Mouse (Mus musculus): ENCODE data around the gene Yme1l1. TPM values are rescaled to one million over a fixed set of nuclear protein-coding genes. Genes with fewer than 3 reads are reported as not detected.

Yme1l1 gene
- 10 to 100 TPM; 73.8 to 74.7 TPM for total RNA-seq (2021)

GRCm38 (mm10) chr2:23155777-23156607, at the start of gene Yme1l1, which contains the start of gene Mastl:
TSS of gene Yme1l1 (plus strand) at chr2:23156369.
TSS of gene Mastl (minus strand) at chr2:23156024.
- DNase-seq = peak; percentile 98

GRCm38 (mm10) chr2:23119573-23119972, 36.6 kb upstream of the Yme1l1 start:
- DNase-seq = no peak

GRCm38 (mm10) chr2:23155199-23155621, 959 bp upstream of the Yme1l1 start:
- no peak for DNase-seq

- no peak for DNase-seq
Measured at GRCm38 (mm10) chr2:23156608-23157081, 476 bp downstream of the Yme1l1 start.

- DNase-seq = no peak
Measured at GRCm38 (mm10) chr2:23172305-23172704, 16.1 kb downstream of the Yme1l1 start.

- DNase-seq = no peak
Measured at GRCm38 (mm10) chr2:23194366-23194765, 38.2 kb downstream of the Yme1l1 start.

GRCm38 (mm10) chr2:23201034-23201433, 44.9 kb downstream of the Yme1l1 start:
- DNase-seq = no peak

- DNase-seq = peak; percentile 6
Measured at GRCm38 (mm10) chr2:23202900-23203670, 46.9 kb downstream of the Yme1l1 start.

- no peak for DNase-seq
Measured at GRCm38 (mm10) chr2:23207070-23207526, 50.9 kb downstream of the Yme1l1 start, which contains the start of gene 4931423N10Rik. TSS of gene 4931423N10Rik (plus strand) at chr2:23207476.

GRCm38 (mm10) chr2:23213661-23214060, 57.5 kb downstream of the Yme1l1 start:
- DNase-seq = no peak

GRCm38 (mm10) chr2:23225199-23225598, 69.0 kb downstream of the Yme1l1 start:
- no peak for DNase-seq

GRCm38 (mm10) chr2:23228463-23228862, 72.3 kb downstream of the Yme1l1 start:
- DNase-seq = no peak

GRCm38 (mm10) chr2:23234065-23234773, 78.0 kb downstream of the Yme1l1 start:
- DNase-seq = peak; percentile 10

Other genes with a start within 250 kb of the Yme1l1 start
- 10 to 100 TPM; 34.3 to 34.9 TPM for gene Abi1, start 116.1 kb upstream of the Yme1l1 start, total RNA-seq (2021)
- 10 to 100 TPM; 24.0 to 27.1 TPM for gene Acbd5, start 88.2 kb upstream of the Yme1l1 start, total RNA-seq (2021)
- 10 to 100 TPM; 12.2 to 13.2 TPM for gene Mastl, start 345 bp upstream of the Yme1l1 start, total RNA-seq (2021)
- not detected for gene 4931423N10Rik, start 51.1 kb downstream of the Yme1l1 start, total RNA-seq (2021)
- gene Nxph2, start 164.9 kb downstream of the Yme1l1 start, total RNA-seq (2021) = not detected